Comparison of ENCODE assay signal across 8 mouse cellular contexts in the genomic region with DNA sequence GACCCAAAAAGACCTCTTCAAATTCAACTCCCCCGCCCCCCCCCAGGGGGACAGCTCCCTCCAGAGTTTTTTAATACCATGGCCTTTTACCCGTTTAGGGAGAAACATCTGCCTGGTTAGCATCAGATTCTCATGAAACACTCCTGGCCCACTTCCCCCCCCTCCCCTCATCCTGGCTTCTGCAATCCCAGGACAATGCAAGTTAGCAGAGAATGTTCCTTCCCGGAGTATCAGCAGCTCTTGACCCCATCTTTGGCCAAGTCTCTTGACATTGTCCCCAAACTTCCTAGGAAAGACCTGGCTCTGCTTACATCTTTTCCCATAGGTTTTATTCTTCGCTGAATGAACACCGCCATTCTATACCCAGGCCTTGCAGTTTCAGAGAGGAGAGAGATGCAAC. TPM values are rescaled to one million over a fixed set of nuclear protein-coding genes. Genes with fewer than 3 reads are reported as not detected.
A peak's percentile ranks its signal among the peaks of the same experiment; 100 is the strongest.
DNase-seq lines count a peak whose midpoint lies in the region; ATAC-seq and TF ChIP-seq lines count a peak whose summit lies in the region.

No protein-coding gene starts in this region.

- peak overlapping the region; percentile 98 for H3K27ac ChIP-seq in lung, embryonic 15.5 days
- H3K27ac ChIP-seq in embryonic facial prominence, embryonic 15.5 days (replicated peaks): peak overlapping the region; percentile 98; the same call in 1 of the 2 replicates
- peak overlapping the region; percentile 97 for H3K27ac ChIP-seq in limb, embryonic 10.5 days
- no peak overlapping the region for H3K27ac ChIP-seq in olfactory bulb, adult 2 months (ENCODE audit: insufficient read depth, low read depth, low read length)

- no peaks in the 10 kb centered on the region for H3K27me3 ChIP-seq in lung, embryonic 15.5 days
- H3K27me3 ChIP-seq in embryonic facial prominence, embryonic 15.5 days: no peaks in the 10 kb centered on the region
- H3K27me3 ChIP-seq in limb, embryonic 10.5 days (ENCODE audit: low read depth, poor library complexity, severe bottlenecking): no peaks in the 10 kb centered on the region

- H3K9ac ChIP-seq in lung, embryonic 15.5 days: peak overlapping the region; percentile 93
- peak overlapping the region; percentile 89 for H3K9ac ChIP-seq in embryonic facial prominence, embryonic 15.5 days

- TF ChIP-seq CTCF in olfactory bulb, adult 2 months (IDR thresholded peaks at IDR 0.05; ENCODE audit: insufficient read depth, low read depth, low read length): no peak

- no peak for ATAC-seq in lung, embryonic 15.5 days (ENCODE audit: borderline replicate concordance, extremely low read depth, low FRiP score, low TSS enrichment)
- no peak for ATAC-seq in embryonic facial prominence, embryonic 15.5 days (ENCODE audit: insufficient number of reproducible peaks, low FRiP score, low TSS enrichment, low read depth)

- H3K4me3 ChIP-seq in lung, embryonic 15.5 days: peak overlapping the region; percentile 81
- peak overlapping the region; percentile 89 for H3K4me3 ChIP-seq in embryonic facial prominence, embryonic 15.5 days (replicated peaks)
- H3K4me3 ChIP-seq in limb, embryonic 10.5 days: peak overlapping the region; percentile 84
- H3K4me3 ChIP-seq in olfactory bulb, adult 2 months (ENCODE audit: insufficient read depth, low read depth, low read length): peak overlapping the region; percentile 82

- peaks cover 20% of the 10 kb centered on the region for H3K4me1 ChIP-seq in lung, embryonic 15.5 days
- peaks cover 23% of the 10 kb centered on the region for H3K4me1 ChIP-seq in embryonic facial prominence, embryonic 15.5 days
- H3K4me1 ChIP-seq in limb, embryonic 10.5 days: peaks cover 16% of the 10 kb centered on the region
- H3K4me1 ChIP-seq in olfactory bulb, adult 2 months (ENCODE audit: control insufficient read depth, insufficient read depth, low read length): no peaks in the 10 kb centered on the region; the same call in 1 of the 2 replicates

- peaks cover 42% of the 10 kb centered on the region for H3K36me3 ChIP-seq in lung, embryonic 15.5 days
- H3K36me3 ChIP-seq in embryonic facial prominence, embryonic 15.5 days: peaks cover 56% of the 10 kb centered on the region
- peaks cover 65% of the 10 kb centered on the region for H3K36me3 ChIP-seq in limb, embryonic 10.5 days

- 43% methylated on average over 5 of the region's 5 CpGs for WGBS in lung, embryonic 15.5 days
- WGBS in embryonic facial prominence, embryonic 15.5 days: 46% methylated on average over 5 of the region's 5 CpGs
- 60% methylated on average over 5 of the region's 5 CpGs for WGBS in limb, embryonic 10.5 days
- 41% methylated on average over 5 of the region's 5 CpGs for WGBS in olfactory bulb, adult 2 months

- no peak for DNase-seq in lung, adult 18-20 months
- DNase-seq in limb, embryonic 10.5 days (ENCODE audit: low spot score): no peak
- DNase-seq in ovary, postnatal 10 days (ENCODE audit: low spot score): no peak
- no peak for DNase-seq in lung, postnatal 14 days
- DNase-seq in right cerebral cortex, adult 18-20 months: no peak

- H3K4me2 ChIP-seq in lung, embryonic 15.5 days: peak overlapping the region; percentile 77
- H3K4me2 ChIP-seq in embryonic facial prominence, embryonic 15.5 days (replicated peaks): peak overlapping the region; percentile 66

- no peak for TF ChIP-seq POLR2A in olfactory bulb, adult 2 months (IDR thresholded peaks at IDR 0.05; ENCODE audit: insufficient read depth, low read depth, low read length)

- H3K9me3 ChIP-seq in lung, embryonic 15.5 days: no peaks in the 10 kb centered on the region
- H3K9me3 ChIP-seq in embryonic facial prominence, embryonic 15.5 days (replicated peaks): no peaks in the 10 kb centered on the region
- H3K9me3 ChIP-seq in limb, embryonic 10.5 days (replicated peaks): no peaks in the 10 kb centered on the region

RNA-seq across cellular contexts. Expression of a gene that starts 0.8 kb away (rescaled TPM):
- polyA plus RNA-seq in lung, embryonic 15.5 days (2015; fragmentation: Nextera tagmentation; extraction: Ambion mirVana): 7.0 and 7.6 TPM in 2 replicates
- 35.4 and 37.8 TPM in 2 replicates for polyA plus RNA-seq in embryonic facial prominence, embryonic 15.5 days (2015; fragmentation: Nextera tagmentation; extraction: Ambion mirVana)
- 5.5 and 9.0 TPM in 2 replicates for polyA plus RNA-seq in limb, embryonic 10.5 days (2016; fragmentation: Nextera tagmentation; extraction: Ambion mirVana)
- polyA plus RNA-seq in olfactory bulb, adult 2 months (2012; ENCODE audit: insufficient read depth, insufficient read length, low replicate concordance, missing spikeins): not detected in 2 replicates

RNA-seq across cellular contexts. Expression of a gene that starts 1.0 kb away (rescaled TPM):
- 6.4 and 6.7 TPM in 2 replicates for polyA plus RNA-seq in lung, embryonic 15.5 days (2015; fragmentation: Nextera tagmentation; extraction: Ambion mirVana)
- 8.0 and 9.0 TPM in 2 replicates for polyA plus RNA-seq in embryonic facial prominence, embryonic 15.5 days (2015; fragmentation: Nextera tagmentation; extraction: Ambion mirVana)
- polyA plus RNA-seq in limb, embryonic 10.5 days (2016; fragmentation: Nextera tagmentation; extraction: Ambion mirVana): 7.5 and 7.7 TPM in 2 replicates
- polyA plus RNA-seq in olfactory bulb, adult 2 months (2012; ENCODE audit: insufficient read depth, insufficient read length, low replicate concordance, missing spikeins): not detected in 2 replicates

RNA-seq across cellular contexts. Expression of a gene that starts 5.9 kb away (rescaled TPM):
- 1.2 TPM in 1 of 2 replicates, not detected in the other for polyA plus RNA-seq in lung, embryonic 15.5 days (2015; fragmentation: Nextera tagmentation; extraction: Ambion mirVana)
- 1.2 TPM in 1 of 2 replicates, not detected in the other for polyA plus RNA-seq in embryonic facial prominence, embryonic 15.5 days (2015; fragmentation: Nextera tagmentation; extraction: Ambion mirVana)
- polyA plus RNA-seq in limb, embryonic 10.5 days (2016; fragmentation: Nextera tagmentation; extraction: Ambion mirVana): 2.0 TPM in 1 of 2 replicates, not detected in the other
- not detected in 2 replicates for polyA plus RNA-seq in olfactory bulb, adult 2 months (2012; ENCODE audit: insufficient read depth, insufficient read length, low replicate concordance, missing spikeins)

RNA-seq across cellular contexts. Expression of a gene that starts 6.7 kb away (rescaled TPM):
- 45.5 and 47.3 TPM in 2 replicates for polyA plus RNA-seq in lung, embryonic 15.5 days (2015; fragmentation: Nextera tagmentation; extraction: Ambion mirVana)
- polyA plus RNA-seq in embryonic facial prominence, embryonic 15.5 days (2015; fragmentation: Nextera tagmentation; extraction: Ambion mirVana): 43.9 and 46.2 TPM in 2 replicates
- 64.8 and 68.3 TPM in 2 replicates for polyA plus RNA-seq in limb, embryonic 10.5 days (2016; fragmentation: Nextera tagmentation; extraction: Ambion mirVana)
- not detected in 2 replicates for polyA plus RNA-seq in olfactory bulb, adult 2 months (2012; ENCODE audit: insufficient read depth, insufficient read length, low replicate concordance, missing spikeins)

RNA-seq across cellular contexts. Expression of a gene that starts 7.0 kb away (rescaled TPM):
- 15.8 TPM in 2 replicates for polyA plus RNA-seq in lung, embryonic 15.5 days (2015; fragmentation: Nextera tagmentation; extraction: Ambion mirVana)
- polyA plus RNA-seq in embryonic facial prominence, embryonic 15.5 days (2015; fragmentation: Nextera tagmentation; extraction: Ambion mirVana): 15.2 and 15.8 TPM in 2 replicates
- polyA plus RNA-seq in limb, embryonic 10.5 days (2016; fragmentation: Nextera tagmentation; extraction: Ambion mirVana): 8.2 and 9.0 TPM in 2 replicates
- not detected in 2 replicates for polyA plus RNA-seq in olfactory bulb, adult 2 months (2012; ENCODE audit: insufficient read depth, insufficient read length, low replicate concordance, missing spikeins)
